Mouse (Mus musculus) myocyte (in vitro differentiated cells): ENCODE measurements around the gene Prdm2.

Source experiments
- CEBPB ChIP-seq: IDR thresholded peaks from 2 replicates; pipeline ENCODE4 v1.6.1; 2011; ENCODE audit warnings: mild to moderate bottlenecking, moderate library complexity; ENCODE audit not compliant: poor library complexity, insufficient read depth, severe bottlenecking
- E2F4 ChIP-seq: IDR thresholded peaks from one replicate; pipeline ENCODE4 v1.6.1; 2011; ENCODE audit warnings: mild to moderate bottlenecking, control low read depth, moderate library complexity; ENCODE audit not compliant: insufficient read depth
- MAX ChIP-seq: IDR thresholded peaks from one replicate; pipeline ENCODE4 v1.6.1; 2011; ENCODE audit warnings: low read depth, mild to moderate bottlenecking, control low read depth
- MYOG ChIP-seq, 3 experiments: IDR thresholded peaks; one replicate each; pipeline ENCODE4 v1.6.1; 2011; ENCODE audit warnings: control low read depth in 2 of 3, low read depth in 2 of 3, mild to moderate bottlenecking in 2 of 3; ENCODE audit not compliant: insufficient read length in 2 of 3, control insufficient read depth in 1 of 3, insufficient read depth in 1 of 3
- POLR2A ChIP-seq: IDR thresholded peaks from one replicate; pipeline ENCODE4 v1.6.1; 2011; ENCODE audit warnings: low read depth, mild to moderate bottlenecking, control low read depth, moderate library complexity; ENCODE audit not compliant: insufficient read length
- POLR2AphosphoS2 ChIP-seq: IDR thresholded peaks from one replicate; pipeline ENCODE4 v1.6.1; 2011; ENCODE audit warnings: low read depth, control low read depth; ENCODE audit not compliant: insufficient read length
- SRF ChIP-seq: IDR thresholded peaks from one replicate; pipeline ENCODE4 v1.6.1; 2011; ENCODE audit warnings: low read depth; ENCODE audit not compliant: control insufficient read depth, insufficient read length
- TCF12 ChIP-seq: IDR thresholded peaks from one replicate; pipeline ENCODE4 v1.6.1; 2011; ENCODE audit warnings: mild to moderate bottlenecking, control low read depth; ENCODE audit not compliant: poor library complexity, insufficient read depth, severe bottlenecking
- USF1 ChIP-seq: IDR thresholded peaks from one replicate; pipeline ENCODE4 v1.6.1; 2011; ENCODE audit warnings: low read depth, mild to moderate bottlenecking, control low read depth, moderate library complexity

GRCm38 (mm10) chr4:143154571-143154970 lies 58.2 kb downstream of the Prdm2 start:
- TF ChIP-seq USF1 (no peak), POLR2AphosphoS2 (no peak), MYOG (IDR thresholded peaks at IDR 0.05; ENCODE audit: control insufficient read depth in 1 of 3, insufficient read depth in 1 of 3, insufficient read length in 2 of 3, low read depth in 2 of 3) (no peak), TCF12 (no peak), POLR2A (no peak), SRF (no peak), MAX (no peak), E2F4 (no peak), CEBPB (no peak)
